Mouse (Mus musculus): ENCODE measurements at regions not wholly inside any gene's neighbourhood (a gene's known extent, or its start where the extent isn't known, plus 50 kb on each side); places are given as distances from the start of the nearest gene placed in this dataset.

- no peak for DNase-seq
Measured at GRCm38 (mm10) chr5:58705561-58705960, 987.8 kb downstream of the Pcdh7 start.

DNA sequence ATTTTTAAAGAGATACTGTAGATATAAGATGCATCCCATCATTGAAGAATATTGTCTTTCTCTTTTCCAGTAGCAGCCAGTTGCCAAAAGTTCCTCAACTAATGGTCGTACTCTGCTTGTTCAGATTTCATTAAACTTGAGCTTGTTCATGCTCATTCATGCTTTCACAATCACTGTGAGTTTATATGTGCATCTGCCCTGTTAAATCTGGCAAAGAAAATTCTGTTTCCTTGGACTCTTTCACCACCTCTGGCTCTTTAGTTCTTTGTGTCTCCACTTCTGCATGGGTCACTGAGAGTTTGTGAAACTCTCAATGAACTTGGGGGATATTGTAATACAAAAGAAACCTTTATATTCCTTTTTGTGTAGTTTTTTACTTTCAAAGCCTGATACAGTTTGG is 994.6 kb downstream of the Pcdh7 start:
- no peak for DNase-seq

DNA sequence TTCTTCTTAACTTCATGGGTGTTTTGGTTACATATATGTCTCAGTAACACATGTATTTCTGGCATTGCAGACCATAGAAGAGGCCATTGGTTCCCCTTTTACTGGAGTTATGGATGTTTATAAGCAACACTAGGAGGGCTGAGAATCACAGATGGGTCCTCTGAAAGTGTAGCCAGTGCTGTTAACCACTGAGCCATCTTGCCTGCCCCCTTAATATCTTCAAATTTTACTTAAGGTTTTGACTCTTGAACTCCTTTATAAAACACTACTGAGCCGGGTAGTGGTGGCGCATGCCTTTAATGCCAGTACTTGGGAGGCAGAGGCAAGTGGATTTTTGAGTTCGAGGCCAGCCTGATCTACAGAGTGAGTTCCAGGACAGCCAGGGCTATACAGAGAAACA is 1015.6 kb downstream of the Pcdh7 start:
- no peak for DNase-seq

DNA sequence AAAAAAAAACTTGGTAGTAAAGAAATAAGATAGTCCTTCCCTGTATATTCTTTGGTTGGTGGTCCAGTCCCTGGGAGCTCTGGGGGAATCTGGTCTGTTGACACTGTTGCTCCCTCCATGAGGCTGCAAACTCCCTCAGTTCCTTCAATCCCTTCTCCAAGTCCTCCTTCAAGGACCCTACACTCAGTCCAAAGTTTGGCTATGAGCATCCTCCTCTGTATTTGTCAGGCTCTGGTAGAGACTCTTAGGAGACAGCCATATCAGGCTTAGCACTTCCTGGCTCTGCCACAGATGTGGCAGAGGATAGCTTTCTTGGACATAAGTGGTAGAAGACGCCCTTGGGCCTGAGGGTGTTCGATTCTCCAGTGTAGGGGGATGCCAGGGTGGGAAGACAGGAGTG is 1016.2 kb downstream of the Pcdh7 start:
- no peak for DNase-seq

- peak; percentile 82 to 88 for DNase-seq
Measured at GRCm38 (mm10) chr5:58736610-58737009, 1018.8 kb downstream of the Pcdh7 start.

- no peak for DNase-seq
Measured at GRCm38 (mm10) chr5:58737264-58737883, 1019.6 kb downstream of the Pcdh7 start.

- no peak for DNase-seq
Measured at GRCm38 (mm10) chr5:58738041-58738440, 1020.3 kb downstream of the Pcdh7 start.

DNA sequence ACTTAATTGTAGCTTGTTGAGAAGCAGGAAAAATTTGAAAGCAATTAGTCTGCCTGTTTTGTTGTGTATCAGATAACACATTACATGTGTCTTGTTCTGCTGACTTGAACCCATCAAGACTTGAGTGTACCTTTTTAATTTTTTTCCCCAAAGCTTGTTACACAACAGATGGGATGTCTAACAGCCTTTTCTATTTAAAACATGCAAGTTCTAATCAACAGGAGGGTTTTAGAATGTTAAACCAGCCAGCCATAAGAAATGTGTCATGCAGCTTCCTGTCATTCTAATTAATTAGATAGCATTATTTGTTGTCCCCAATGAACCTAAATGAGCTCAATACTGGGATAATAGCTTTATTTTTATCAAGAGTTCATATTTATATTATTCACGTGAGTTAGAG is 1023.0 kb downstream of the Pcdh7 start:
- no peak for DNase-seq

- DNase-seq, result no peak
Measured at GRCm38 (mm10) chr5:58747684-58748083, 1029.9 kb downstream of the Pcdh7 start.

DNA sequence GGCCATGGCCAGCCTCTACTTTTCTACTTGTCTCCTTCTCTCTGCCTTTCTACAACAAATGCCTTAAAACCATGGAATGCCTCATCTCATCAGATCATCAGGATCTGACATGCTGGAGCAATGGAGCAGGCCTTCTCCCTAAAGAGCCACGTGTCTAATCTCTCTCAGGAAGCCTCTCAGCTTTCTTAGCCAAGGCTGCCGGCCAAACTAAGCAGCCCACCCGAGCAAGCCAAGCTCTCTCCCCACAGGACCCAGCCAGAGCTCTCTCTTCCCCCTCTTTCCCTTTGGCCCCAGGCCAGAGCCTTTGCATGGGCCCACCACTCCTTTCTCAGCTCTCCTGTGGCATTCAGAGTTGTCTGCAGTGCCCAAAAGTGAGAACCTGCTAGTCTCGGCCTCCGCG is 1034.0 kb downstream of the Pcdh7 start:
- DNase-seq, result peak; percentile 36 to 39
